Mouse (Mus musculus) urinary bladder, postnatal 14 days (tissue): ENCODE data around the gene Ugt1a7c.
A peak's percentile ranks its signal among the peaks of the same experiment; 100 is the strongest.
"Not testable (repeated sequence)": the region's sequence is repeated elsewhere in the genome, so short reads cannot be mapped to it uniquely, and the experiment has no call there.

Source experiments
- DNase-seq: peaks from one replicate; pipeline ENCODE4 v3.0.0; 2021; ENCODE audit warnings: low spot score

Gene Ugt1a7c

DNA sequence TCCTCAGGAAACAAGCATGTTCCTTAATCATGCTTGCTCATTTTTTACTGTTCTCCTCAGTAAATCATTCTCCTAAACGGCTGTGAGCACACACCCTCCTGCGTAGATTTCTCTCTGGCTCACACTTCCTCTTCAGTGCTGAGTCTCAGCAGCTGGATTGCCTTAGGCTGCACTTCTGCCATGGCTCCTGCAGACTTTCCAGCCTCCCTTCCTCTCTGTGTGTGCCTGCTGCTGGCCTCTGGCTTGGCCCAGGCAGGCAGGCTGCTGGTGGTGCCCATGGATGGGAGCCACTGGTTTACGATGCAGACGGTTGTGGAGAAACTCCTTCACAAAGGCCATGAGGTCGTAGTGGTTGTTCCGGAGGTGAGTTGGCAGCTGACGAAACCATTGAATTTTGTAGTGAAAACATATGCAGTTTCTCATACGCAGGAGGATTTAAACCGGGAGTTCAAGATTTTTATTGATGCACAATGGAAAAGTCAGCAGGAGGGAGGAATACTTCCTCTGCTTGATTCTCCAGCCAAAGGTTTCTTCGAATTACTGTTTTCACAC, at the start of gene Ugt1a7c:
Ugt1a7c (plus strand) TSS at position 122 of the 552 bp plus-strand sequence.
- peak; percentile 57 for DNase-seq

DNA sequence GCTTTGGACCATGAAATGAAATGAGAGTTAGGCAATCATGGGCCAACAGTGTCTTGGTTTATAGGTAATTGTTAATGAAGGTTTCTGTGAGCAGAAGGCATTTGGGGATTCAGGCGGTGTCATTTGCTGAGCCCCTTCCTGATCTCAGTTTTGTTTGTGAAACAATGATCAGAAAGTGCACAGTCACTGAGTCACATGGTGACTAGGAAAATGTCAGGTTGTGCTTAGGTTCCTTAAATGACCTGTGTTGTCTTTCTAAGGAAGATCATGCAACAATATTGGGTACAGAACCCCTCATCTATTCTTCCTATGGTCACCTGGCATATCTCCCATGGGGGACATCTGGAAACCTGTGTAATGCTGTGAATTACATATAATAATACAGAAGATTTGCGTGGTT, 47.5 kb upstream of the Ugt1a7c start:
- not testable (repeated sequence) for DNase-seq

DNA sequence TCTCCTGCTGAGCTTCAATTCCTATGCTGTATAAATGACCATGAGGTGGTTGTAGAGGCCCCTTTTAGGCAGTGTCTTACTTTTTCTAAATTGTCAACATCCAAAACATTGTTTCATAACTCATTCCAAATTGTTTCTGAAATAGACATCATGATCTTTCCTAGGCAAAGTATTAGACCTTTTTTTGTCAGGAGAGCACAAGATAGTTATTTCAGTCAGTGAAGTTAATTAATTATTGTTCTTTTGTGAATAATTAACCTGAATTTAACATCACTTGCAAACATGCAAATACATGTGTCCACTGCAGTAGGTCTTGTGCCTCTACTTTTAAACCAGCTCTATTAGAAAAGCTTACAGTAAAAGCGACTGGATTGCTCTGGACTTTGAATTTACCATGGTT, 39.8 kb upstream of the Ugt1a7c start, which contains the start of gene Ugt1a10:
Ugt1a10 (plus strand) TSS at position 301 of the 400 bp plus-strand sequence.
- no peak for DNase-seq

- not testable (repeated sequence) for DNase-seq
Measured at GRCm38 (mm10) chr1:88066472-88067102, 28.3 kb upstream of the Ugt1a7c start.

DNA sequence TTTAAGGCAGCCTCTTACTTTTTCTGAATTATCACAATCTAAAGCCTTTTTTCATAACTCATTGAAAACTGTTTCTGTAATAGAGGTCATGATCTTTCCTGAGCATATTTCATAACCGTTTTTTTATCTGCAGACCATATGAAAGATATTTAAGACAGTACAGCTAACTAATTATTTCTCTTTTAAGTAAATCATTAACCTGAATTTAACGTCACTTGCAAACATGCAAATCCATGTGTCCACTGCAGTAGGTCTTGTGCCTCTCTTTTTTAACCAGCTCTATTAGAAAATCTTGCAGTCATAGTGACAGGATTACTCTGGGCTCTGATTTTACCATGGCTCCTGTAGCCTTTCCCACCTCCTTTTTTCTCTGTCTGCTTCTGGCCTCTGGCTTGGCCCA, 24.4 kb upstream of the Ugt1a7c start, which contains the start of gene Ugt1a9:
Ugt1a9 (plus strand) TSS at position 306 of the 400 bp plus-strand sequence.
- no peak for DNase-seq

GRCm38 (mm10) chr1:88070902-88071301, 24.0 kb upstream of the Ugt1a7c start:
- DNase-seq, result no peak

DNA sequence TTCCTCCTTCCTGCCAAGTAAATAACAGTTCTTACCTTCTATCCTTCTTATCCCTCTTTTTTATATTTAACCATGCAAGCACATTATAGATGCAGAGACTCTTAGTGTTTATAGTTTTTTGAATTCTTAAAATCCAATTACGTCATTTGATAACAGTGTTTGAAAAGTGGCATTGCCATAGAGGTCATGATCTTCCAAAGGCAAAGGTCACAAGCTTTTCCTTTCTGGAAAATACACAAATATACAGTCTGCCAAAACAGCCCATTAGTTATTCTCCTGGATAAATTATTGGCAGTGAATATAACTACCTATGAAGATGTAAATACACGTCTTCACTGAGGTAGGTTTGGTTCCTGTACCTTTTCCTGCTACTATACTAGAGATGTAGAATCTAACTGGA, 20.4 kb upstream of the Ugt1a7c start:
- no peak for DNase-seq

DNA sequence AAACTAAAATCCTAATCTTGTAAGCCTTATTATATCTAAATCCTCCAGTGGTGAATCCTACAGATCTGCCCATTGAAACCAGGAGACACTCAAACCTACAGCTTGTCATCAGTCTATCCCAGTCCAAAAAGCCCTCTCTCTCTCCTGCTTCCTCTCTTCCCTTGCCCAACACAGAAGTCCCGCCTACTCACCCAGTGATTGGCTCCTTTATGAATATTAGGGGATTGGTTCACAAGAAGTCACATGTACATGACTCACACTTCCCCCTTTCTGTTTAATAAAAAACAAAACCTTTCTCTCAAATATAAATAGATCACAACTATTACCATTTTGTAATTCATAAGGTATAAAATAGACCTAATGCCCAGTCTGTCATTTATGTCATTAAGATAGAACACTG, 17.7 kb upstream of the Ugt1a7c start:
- DNase-seq, result no peak

GRCm38 (mm10) chr1:88081670-88082069, 13.2 kb upstream of the Ugt1a7c start:
- no peak for DNase-seq

DNA sequence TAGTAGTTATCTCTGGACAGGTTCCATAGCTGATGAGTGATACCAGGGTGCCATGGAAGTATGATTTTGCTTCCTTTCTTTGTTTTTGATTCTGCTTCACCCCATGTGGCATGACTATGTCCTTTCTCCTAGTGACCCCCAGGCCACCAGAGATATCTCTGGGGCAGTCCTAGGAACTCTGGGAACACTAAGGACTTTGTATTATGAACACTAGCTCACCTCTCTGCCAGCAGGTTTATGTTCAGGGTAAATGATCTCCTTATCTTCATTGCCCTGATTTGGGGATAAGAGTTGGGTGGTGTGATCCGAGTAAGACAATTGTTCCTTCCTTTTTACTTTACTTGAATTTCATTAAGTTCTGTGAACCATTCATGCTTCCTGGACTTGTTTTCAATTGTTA, 8.7 kb upstream of the Ugt1a7c start:
- no peak for DNase-seq

DNA sequence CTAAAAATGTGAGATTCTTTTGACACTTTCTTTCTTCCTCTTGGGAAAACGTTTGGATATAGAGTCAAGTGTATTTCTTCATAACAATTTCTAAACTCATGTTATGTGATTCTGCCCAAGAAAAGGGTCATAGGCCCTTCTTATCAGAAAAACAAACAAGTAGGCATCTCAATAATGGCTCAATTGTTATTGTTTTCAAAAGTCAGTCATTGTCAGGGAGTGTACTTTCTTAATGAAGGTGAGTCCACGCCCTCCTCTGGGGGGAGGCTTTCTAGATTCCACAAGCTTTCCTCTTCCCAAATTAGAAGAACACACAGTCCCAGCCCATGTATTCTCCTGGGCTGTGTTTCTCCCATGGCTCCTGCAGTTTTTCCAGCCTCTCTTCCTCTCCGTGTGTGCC, 7.3 kb upstream of the Ugt1a7c start, which contains the start of gene Ugt1a8:
Ugt1a8 (plus strand) TSS at position 301 of the 400 bp plus-strand sequence.
- DNase-seq, result no peak

DNA sequence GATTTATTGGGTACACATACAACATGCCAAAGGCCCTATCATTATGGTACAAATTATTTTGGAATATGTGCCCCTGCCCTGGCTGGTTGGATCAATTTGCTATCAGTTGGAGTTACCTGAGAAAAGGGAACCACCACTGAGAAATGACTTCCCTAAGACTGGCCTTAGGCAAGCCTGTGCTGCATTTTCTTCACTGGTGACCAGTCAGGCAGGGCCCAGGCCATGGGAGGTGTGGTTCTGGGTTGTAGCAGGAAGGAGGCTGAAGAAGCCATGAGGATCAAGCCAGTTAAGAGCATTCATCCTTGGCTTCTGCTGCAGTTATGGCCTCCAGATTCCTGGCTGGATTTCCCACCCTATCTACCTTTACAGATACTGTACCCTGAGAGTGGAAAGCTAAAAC, 2.5 kb upstream of the Ugt1a7c start:
- DNase-seq, result no peak

GRCm38 (mm10) chr1:88094270-88094676, 589 bp upstream of the Ugt1a7c start:
- DNase-seq, result not testable (repeated sequence)

DNA sequence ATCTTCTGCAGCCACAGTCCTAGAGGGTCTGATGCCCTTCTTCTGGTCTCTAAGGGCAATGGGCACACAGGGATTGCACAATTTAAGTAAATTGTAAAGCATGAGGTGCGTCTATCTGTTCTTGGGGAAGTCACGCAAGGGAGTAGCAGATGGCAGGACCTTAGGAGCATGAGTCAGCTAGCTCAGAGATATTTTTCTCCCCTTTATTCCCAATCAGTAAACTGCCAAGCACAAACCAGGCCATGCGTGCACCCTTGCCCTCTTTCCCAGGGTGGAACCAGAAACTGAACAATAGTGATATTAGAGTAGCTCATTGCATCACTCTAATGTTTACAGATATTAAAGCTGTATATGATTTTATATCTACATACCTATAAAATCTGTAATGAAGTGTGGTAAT, 3.7 kb downstream of the Ugt1a7c start:
- DNase-seq, result peak; percentile 35

GRCm38 (mm10) chr1:88099691-88100090, 4.8 kb downstream of the Ugt1a7c start:
- not testable (repeated sequence) for DNase-seq

- DNase-seq, result peak; percentile 56
Measured at GRCm38 (mm10) chr1:88103019-88103418, 8.2 kb downstream of the Ugt1a7c start, which contains the start of gene Ugt1a6b. Gene Ugt1a6b, plus strand, starts transcription at chr1:88103252.

- not testable (repeated sequence) for DNase-seq
Measured at GRCm38 (mm10) chr1:88103697-88104468, 9.0 kb downstream of the Ugt1a7c start.

GRCm38 (mm10) chr1:88104667-88105430, 10.0 kb downstream of the Ugt1a7c start:
- DNase-seq, result no peak

GRCm38 (mm10) chr1:88105656-88106055, 10.8 kb downstream of the Ugt1a7c start:
- no peak for DNase-seq

- DNase-seq, result not testable (repeated sequence)
Measured at GRCm38 (mm10) chr1:88109027-88109557, 14.2 kb downstream of the Ugt1a7c start.

- DNase-seq, result not testable (repeated sequence)
Measured at GRCm38 (mm10) chr1:88109604-88110003, 14.7 kb downstream of the Ugt1a7c start.

- DNase-seq, result not testable (repeated sequence)
Measured at GRCm38 (mm10) chr1:88112769-88113168, 17.9 kb downstream of the Ugt1a7c start.
